Mouse (Mus musculus): Measurements from ENCODE around the gene Flt3l.
A peak's percentile ranks its signal among the peaks of the same experiment; 100 is the strongest.
"Not testable (repeated sequence)": the region's sequence is repeated elsewhere in the genome, so short reads cannot be mapped to it uniquely, and the experiment has no call there.

The Flt3l gene

GRCm38 (mm10) chr7:45122561-45123185 is 13.6 kb downstream of the Flt3l start:
- DNase-seq: no peak

GRCm38 (mm10) chr7:45121966-45122365 is 14.3 kb downstream of the Flt3l start:
- no peak for DNase-seq

DNA sequence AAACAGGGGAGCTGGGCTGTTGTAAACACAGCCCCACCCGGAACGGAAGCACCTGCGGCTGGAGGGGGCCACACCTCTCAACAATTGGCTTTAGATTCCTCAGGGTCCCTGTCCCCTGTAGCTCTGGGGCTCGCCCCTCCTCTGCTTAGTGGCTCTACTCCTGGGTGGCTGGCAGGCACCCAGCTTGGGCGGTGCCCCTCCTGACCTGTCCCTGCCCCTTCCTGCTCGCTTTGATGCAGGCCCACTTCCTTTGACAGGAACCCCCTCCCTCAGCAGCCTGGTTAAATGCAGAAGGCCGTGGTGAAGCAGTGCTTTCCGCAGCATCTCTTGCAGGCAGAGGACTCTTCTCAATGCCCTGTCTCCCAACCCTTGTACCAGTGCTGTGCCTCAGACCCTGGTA is 14.8 kb downstream of the Flt3l start:
- peak; percentile 79 for DNase-seq

GRCm38 (mm10) chr7:45119780-45120709 is 16.2 kb downstream of the Flt3l start:
- DNase-seq: no peak

DNA sequence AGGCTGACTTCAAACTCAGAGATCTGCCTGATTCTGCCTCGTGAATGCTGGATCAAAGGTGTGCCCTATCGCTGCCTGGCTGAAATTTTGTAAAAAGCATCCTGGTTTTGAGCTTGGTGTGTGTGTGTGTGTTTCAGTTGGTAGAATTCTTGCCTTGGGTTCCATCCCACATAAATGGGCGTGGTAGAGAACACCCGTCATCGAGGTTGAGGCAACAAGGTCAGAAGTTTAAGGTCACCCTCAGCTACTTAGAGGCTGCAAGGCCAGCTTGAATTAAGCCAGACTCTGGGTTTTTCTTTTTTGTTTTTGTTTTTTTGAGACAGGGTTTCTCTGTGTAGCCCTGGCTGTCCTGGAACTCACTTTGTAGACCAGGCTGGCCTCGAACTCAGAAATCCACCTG is 17.9 kb downstream of the Flt3l start:
- no peak for DNase-seq

GRCm38 (mm10) chr7:45117566-45117965 is 18.7 kb downstream of the Flt3l start:
- DNase-seq: no peak

DNA sequence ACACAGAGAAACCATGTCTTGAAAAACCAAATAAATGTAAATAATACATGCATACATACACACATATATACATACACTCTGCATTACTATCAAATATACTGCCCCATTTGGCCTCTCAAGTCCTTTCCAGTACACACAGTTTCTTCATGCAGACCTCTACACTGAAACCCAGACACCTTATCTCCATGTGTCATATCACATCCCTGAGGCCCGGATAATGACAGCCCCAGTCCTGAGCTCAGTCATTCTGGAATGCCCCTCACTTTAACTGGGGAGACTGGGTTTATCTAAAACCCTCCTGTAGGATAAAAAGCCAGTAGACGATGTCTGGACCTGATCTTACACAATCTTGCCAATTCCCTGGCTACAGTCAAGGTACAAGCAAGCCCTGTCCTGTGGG is 22.8 kb downstream of the Flt3l start:
- no peak for DNase-seq

DNA sequence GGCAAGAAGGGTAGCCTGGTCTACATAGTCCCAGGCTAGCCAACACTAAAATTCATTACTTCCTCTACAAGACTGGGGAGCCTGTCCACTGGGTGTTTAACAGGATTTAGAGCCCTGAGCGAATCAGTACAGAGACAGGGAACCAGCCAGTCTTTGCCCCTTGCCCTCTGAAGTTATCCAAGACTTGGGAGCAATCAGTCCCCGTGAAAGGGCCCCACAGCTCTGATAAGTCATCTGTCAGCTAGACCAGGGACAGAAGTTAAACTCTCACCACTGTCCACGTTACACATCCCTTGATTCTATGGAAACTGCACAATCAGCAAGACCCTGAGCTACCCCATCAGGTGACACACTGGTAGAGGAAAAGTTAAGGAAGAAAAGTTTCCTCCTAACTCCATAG is 23.7 kb downstream of the Flt3l start:
- DNase-seq: no peak

DNA sequence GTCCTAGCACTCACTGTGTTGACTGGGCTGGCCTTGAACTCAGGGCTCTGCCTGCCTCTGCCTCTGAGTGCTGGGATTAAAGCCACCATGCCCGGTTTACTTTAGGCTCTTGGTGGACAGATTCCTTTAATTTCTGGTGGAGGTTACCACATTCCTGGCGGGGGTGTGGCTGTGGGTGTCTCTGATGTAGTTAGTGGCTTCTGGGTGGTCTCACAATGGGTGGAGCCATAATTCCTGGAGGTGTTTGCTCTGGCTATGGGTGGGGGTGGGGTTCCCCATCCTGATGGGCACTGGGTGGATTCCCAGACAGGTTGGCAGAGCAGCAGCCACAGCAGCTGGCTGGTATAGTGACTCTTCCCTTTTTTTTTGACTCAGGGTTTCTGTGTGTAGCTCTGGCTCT is 24.3 kb downstream of the Flt3l start:
- no peak for DNase-seq

DNA sequence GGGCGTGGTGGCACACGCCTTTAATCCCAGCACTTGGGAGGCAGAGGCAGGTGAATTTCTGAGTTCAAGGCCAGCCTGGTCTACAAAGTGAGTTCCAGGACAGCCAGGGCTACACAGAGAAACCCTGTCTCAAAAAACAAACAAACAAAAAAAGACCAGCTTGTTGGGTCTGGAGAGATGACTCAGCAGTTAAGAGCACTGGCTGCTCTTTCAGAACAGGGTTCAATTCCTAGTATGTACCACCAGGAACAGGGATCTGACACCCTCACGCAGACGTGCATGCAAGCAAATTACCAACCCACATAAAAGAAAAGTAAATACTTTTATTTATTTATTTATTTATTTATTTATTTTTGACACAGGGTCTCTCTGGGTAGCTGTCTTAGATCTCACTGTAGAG is 26.1 kb downstream of the Flt3l start:
- not testable (repeated sequence) for DNase-seq

DNA sequence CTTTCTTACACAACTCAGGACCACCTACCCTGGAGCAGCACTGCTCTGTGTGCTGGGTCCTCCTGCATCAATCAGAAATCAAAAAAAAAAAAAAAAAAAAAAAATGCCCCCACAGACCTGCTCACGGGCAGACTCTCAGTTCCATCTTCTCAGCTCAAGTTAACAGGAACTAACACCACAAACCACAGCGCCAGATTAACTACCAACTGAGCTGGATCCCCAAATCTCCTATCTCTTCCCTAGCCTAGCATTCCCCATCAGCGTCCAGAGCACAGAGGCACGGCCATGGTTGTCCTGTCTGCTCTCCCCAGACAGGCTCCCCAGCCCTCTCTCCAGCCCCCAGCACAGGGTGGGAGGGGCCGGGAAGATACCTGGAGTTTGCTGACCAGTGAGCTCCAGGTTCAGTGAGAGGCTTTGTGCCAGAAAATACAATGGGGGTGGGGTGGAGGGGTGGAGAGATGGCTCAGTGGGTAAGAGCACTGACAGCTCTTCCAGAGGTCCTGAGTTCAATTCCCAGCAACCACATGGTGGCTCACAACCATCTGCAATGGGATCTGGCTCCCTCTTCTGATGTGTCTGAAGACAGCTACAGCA is 29.1 kb downstream of the Flt3l start:
- no peak for DNase-seq

DNA sequence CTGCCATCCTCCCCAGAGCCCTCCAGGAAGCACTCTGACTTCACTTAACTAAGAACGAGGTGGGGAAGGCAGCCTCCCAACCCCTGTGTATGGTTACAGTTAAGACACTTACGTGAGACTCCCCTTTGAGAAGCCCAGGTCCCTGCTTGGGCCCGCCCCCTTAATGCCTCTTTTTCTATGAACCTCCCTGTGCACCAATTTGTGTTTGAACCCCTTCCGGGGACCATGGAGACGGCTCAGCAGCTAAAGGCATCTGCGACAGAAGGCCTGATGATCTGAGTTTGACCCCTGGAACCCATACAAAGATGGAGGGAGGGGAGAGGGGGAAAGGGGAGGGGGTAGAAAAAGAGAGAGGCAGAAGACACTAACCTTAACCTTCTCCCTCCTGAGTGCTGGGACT is 29.8 kb downstream of the Flt3l start:
- DNase-seq: no peak

DNA sequence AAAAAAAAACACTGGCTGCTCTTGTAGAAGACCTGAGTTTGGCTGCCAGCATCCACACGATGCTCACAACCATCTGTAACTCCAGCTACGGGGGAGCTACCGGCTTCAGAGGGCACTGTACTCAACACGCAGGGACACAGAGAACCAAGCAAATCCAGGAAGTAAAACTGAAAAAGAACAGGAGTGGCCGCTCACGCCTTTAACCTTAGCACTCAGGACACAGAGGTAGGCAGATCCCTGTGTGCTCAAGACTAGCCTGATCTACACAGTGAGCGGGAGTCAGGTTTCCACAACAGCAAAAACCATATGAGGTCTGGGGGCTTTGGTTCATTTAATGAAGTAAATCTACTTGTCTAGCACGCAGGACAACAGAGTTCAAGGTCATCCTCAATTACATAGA is 30.7 kb downstream of the Flt3l start:
- DNase-seq: no peak

DNA sequence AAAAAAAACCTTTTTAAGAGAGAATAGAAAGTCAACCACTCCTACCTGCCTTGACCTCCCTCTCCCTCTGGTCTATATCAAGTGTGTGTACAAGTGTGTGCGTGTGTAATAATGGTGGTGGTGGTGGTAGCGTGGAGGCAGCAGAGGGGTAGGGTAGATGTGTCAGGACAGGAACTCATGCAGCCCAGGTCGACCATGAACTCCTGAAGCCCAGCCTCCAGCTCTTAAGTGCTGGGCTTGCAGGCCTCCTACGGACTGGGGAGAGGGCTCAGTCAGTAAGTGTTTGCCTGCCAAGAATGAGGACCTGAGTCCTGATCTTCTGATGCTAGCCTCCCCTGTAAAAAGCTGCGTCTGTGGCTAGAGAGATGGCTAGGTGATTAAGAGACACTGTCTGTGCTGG is 31.3 kb downstream of the Flt3l start:
- DNase-seq: no peak

- DNase-seq: peak; percentile 95
Observed at GRCm38 (mm10) chr7:45103652-45104180, 32.5 kb downstream of the Flt3l start, which contains the start of gene Fcgrt. Fcgrt (minus strand) TSS chr7:45103851.

GRCm38 (mm10) chr7:45102940-45103585 is 33.2 kb downstream of the Flt3l start:
- DNase-seq: peak; percentile 66

DNA sequence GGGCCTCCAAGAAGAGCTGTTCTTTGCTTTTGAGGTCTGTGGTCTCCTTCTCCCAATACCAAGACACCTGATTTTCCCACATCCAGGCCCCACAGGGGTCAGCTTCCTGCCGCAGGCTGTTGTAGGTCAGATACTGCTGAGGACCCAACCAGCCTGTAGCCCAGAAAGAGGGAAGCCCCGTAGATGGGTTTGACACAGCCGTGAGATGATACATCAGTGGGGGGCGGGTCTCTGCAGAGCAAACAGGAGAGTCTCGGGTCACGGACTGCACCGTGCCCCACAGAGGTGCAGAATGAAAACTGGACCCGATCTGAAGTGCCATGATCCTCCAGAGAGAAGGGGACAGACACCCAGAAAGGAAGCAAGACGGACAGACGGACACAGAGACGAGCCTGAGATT is 33.8 kb downstream of the Flt3l start:
- no peak for DNase-seq

DNA sequence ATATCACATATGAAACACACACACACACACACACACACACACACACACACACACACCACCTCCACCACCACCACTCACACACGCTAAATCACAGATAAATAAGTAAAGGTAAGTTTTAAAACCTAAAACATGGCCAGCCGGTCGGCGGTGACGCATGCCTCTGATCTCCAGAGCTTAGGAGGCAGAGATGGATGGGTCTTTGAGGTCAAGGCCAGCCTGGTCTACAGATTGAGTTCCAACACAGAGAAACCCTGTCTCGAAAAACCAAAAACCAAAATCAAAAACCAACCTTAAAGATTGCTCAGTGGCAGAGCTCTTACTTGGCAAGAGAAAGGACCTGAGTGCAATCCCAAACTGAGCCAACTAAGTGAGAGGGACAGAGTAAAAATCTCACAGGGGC is 36.2 kb downstream of the Flt3l start:
- DNase-seq: no peak

DNA sequence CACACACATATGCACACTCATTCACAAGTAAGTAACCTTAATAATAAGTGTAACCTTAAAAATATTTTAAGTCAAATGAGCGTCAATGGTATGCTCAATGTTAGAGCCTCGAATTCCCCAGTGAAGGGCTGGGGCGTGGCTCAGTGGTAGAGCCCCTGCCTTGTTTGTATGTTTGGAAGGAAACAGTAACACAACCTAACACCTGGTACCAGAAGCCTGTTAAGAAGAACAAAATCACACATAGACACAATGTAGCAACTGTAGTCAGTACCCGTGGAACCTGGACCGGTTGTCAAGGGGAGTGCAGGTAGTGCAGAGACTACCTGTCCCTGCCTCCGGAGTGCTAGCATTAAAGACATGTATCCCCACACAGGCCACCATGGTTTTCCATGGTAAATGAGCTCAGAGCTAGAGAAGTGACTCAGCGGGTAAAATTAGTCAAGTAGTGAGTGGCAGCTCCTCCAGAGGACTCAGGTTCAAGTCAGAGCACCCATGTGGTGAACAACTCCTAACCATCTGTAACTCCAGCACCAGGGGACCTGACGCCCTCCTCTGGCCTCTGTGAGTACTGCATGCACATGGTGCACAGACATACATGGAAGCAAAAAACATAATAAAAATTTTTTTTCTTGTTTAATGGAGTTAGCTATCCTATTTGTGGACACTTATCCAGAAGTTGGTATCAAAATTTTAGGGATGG is 37.5 kb downstream of the Flt3l start:
- no peak for DNase-seq

DNA sequence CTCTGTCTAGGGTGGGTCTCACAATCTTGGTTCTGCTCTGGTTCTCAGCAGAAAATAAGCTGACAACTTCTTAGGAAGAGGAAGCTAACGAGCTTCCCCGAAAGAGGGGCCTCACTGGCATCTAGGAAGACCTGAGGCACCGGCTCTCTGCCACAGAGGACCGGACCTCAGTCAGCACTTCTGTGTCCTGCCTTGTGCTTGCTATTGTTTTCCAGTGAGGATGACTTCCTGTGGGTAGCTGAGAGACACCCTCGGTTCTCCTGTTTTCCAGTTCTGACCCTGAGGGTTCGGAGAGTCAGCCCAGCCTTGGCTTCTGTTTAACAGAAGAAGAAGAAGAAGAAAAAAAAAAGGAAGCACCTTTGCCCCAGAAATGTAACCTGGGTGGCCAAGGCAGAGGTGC is 38.8 kb downstream of the Flt3l start:
- no peak for DNase-seq

GRCm38 (mm10) chr7:45095965-45096364 is 40.3 kb downstream of the Flt3l start:
- not testable (repeated sequence) for DNase-seq

DNA sequence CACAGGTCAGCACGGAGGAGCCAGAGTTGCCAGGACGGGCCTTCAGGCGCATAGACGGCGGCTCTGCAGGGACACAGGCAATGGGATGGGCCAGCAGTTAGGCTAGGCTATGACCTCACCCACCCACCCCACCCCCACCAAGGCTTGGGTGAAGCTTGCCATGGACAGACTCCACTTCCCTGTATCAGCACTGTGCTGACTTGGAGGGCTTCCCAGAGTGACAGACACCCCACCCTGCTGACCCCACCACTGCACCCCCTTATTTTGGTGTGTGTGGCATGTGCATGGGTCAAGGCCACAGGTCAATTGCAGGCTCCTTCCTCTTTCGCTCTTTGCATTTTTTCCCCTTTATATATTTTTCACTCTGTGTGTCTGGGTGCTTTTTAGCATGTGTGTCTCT is 40.9 kb downstream of the Flt3l start:
- no peak for DNase-seq

All from kidney, postnatal 10 days (tissue).